Mouse (Mus musculus) mouse embryonic stem cell (cell line): Measurements from ENCODE around the gene Tent5c.

ENCODE experiments used
- in situ Hi-C, 2 experiments: fragments of 300-500 bp; cut with MboI; formaldehyde crosslinking; loops; 1 replicate in 1 of 2; 3 replicates in 1 of 2; pipeline ENCODE4 v1.14.3; 2019 to 2020; ENCODE audit warnings: low sequenced_read_pairs in 2 of 2, low pct_unique_long_range_greater_than_20kb in 1 of 2, mixed read lengths in 1 of 2; ENCODE audit not compliant: unreplicated experiment in 1 of 2

The Tent5c gene

GRCm38 (mm10) chr3:100490010-100490300 is 831 bp upstream of the Tent5c start:
- in situ Hi-C loops = no loop called here

- in situ Hi-C loops = no loop called here
These were observed 632 bp downstream of the Tent5c start for GRCm38 (mm10) chr3:100488251-100489132.

- in situ Hi-C loops = no loop called here
These were observed 2.1 kb downstream of the Tent5c start for GRCm38 (mm10) chr3:100487046-100487445.

- in situ Hi-C loops = no loop called here
These were observed 3.6 kb downstream of the Tent5c start for GRCm38 (mm10) chr3:100485390-100486132.

GRCm38 (mm10) chr3:100482971-100483610 is 6.0 kb downstream of the Tent5c start:
- in situ Hi-C loops = no loop called here

GRCm38 (mm10) chr3:100482324-100482911 is 6.7 kb downstream of the Tent5c start:
- in situ Hi-C loops = no loop called here

GRCm38 (mm10) chr3:100480251-100481005 is 8.7 kb downstream of the Tent5c start:
- in situ Hi-C loops = no loop called here

GRCm38 (mm10) chr3:100474950-100475472 is 14.1 kb downstream of the Tent5c start:
- in situ Hi-C loops = no loop called here

- in situ Hi-C loops = no loop called here
These were observed 14.6 kb downstream of the Tent5c start for GRCm38 (mm10) chr3:100474536-100474935.

GRCm38 (mm10) chr3:100473146-100473545 is 16.0 kb downstream of the Tent5c start:
- in situ Hi-C loops = no loop called here

- in situ Hi-C loops = no loop called here
These were observed 18.2 kb downstream of the Tent5c start for GRCm38 (mm10) chr3:100470902-100471301.

- in situ Hi-C loops = no loop called here
These were observed 19.0 kb downstream of the Tent5c start for GRCm38 (mm10) chr3:100470101-100470500.

- in situ Hi-C loops = no loop called here
These were observed 22.6 kb downstream of the Tent5c start for GRCm38 (mm10) chr3:100466551-100466950.

GRCm38 (mm10) chr3:100464596-100464995 is 24.5 kb downstream of the Tent5c start:
- in situ Hi-C loops = no loop called here

- in situ Hi-C loops = no loop called here
These were observed 25.2 kb downstream of the Tent5c start for GRCm38 (mm10) chr3:100463959-100464265.

GRCm38 (mm10) chr3:100463160-100463958 is 25.8 kb downstream of the Tent5c start:
- in situ Hi-C loops = no loop called here

- in situ Hi-C loops = no loop called here
These were observed 26.7 kb downstream of the Tent5c start for GRCm38 (mm10) chr3:100462235-100463083.
